Mouse (Mus musculus) forebrain, embryonic 10.5 days (tissue): ENCODE measurements around the gene Scd1. TPM values are rescaled to one million over a fixed set of nuclear protein-coding genes. Genes with fewer than 3 reads are reported as not detected.

Source experiments
- DNase-seq: peaks from one replicate; pipeline ENCODE4 v3.0.0-alpha.2; 2017; ENCODE audit warnings: low spot score; ENCODE audit errors: extremely low spot score
- H3K27ac ChIP-seq: fragments of 300-500 bp; sonication (generic); 2 replicates; pipeline ENCODE4 v1.5.1; 2016; ENCODE audit warnings: mild to moderate bottlenecking
- H3K27me3 ChIP-seq: fragments of 300-500 bp; sonication (generic); 2 replicates; pipeline ENCODE4 v1.6.1; 2016; ENCODE audit warnings: mild to moderate bottlenecking; ENCODE audit not compliant: poor library complexity, severe bottlenecking
- H3K36me3 ChIP-seq: fragments of 300-500 bp; sonication (generic); replicated peaks from 2 replicates; pipeline ENCODE4 v1.6.1; 2016; ENCODE audit warnings: mild to moderate bottlenecking, moderate library complexity
- H3K4me1 ChIP-seq: fragments of 300-500 bp; sonication (generic); 2 replicates; pipeline ENCODE4 v1.6.1; 2016
- H3K4me3 ChIP-seq: fragments of 300-500 bp; sonication (generic); 2 replicates; pipeline ENCODE4 v1.5.1; 2016; ENCODE audit warnings: mild to moderate bottlenecking, moderate library complexity
- H3K9me3 ChIP-seq: fragments of 300-500 bp; sonication (generic); 2 replicates; pipeline ENCODE4 v1.6.1; 2016; ENCODE audit warnings: mild to moderate bottlenecking, moderate library complexity
- WGBS: fragments of 180-500 bp; shearing (Covaris S2); methylation state at CpG from one replicate; pipeline ENCODE4 v1.1.7; 2016; 5-methylcytosine and 5-hydroxymethylcytosine counted together
- polyA plus RNA-seq: library from polyadenylated mRNA; unstranded; fragments of >200 nt; fragmentation: Nextera tagmentation; extraction: Ambion mirVana; gene quantifications from 2 replicates; pipeline ENCODE4 v1.2.1, GENCODE M21; 2016

The Scd1 gene
- polyA plus RNA-seq, 1 experiment from 2014 or later: 23.4 TPM

GRCm38 (mm10) chr19:44392339-44393009 lies 15.2 kb downstream of the Scd1 start:
- H3K27me3 ChIP-seq: no peaks in the 10 kb centered on the region
- no peaks in the 10 kb centered on the region for H3K9me3 ChIP-seq
- DNase-seq: no peak
- H3K4me1 ChIP-seq: peaks cover 27% of the 10 kb centered on the region
- peaks cover 37% of the 10 kb centered on the region for H3K36me3 ChIP-seq
- no peak overlapping the region for H3K4me3 ChIP-seq
- no peak overlapping the region for H3K27ac ChIP-seq
- 86% methylated on average over 5 of the region's 5 CpGs for whole genome bisulfite sequencing

- Histone ChIP-seq H3K4me3 (no peak overlapping the region), H3K36me3 (peaks cover 31% of the 10 kb centered on the region), H3K27me3 (no peaks in the 10 kb centered on the region), H3K9me3 (no peaks in the 10 kb centered on the region), H3K27ac (no peak overlapping the region), H3K4me1 (peaks cover 30% of the 10 kb centered on the region)
- DNase-seq: no peak
- 93% methylated on average over 4 of the region's 4 CpGs for WGBS
These were observed 15.8 kb downstream of the Scd1 start for GRCm38 (mm10) chr19:44391856-44392255.

- peaks cover 8% of the 10 kb centered on the region for H3K36me3 ChIP-seq
- no peak for DNase-seq
- no peaks in the 10 kb centered on the region for H3K9me3 ChIP-seq
- 5% methylated on average over 1 of the region's 1 CpGs for WGBS
- no peak overlapping the region for H3K4me3 ChIP-seq
- H3K4me1 ChIP-seq: peaks cover 30% of the 10 kb centered on the region
- H3K27ac ChIP-seq: peak overlapping the region; percentile 94; the same call in 1 of the 2 replicates
- H3K27me3 ChIP-seq: no peaks in the 10 kb centered on the region
These were observed 18.2 kb downstream of the Scd1 start for GRCm38 (mm10) chr19:44389507-44389906.

GRCm38 (mm10) chr19:44388475-44389428 lies 18.9 kb downstream of the Scd1 start:
- peak overlapping the region; percentile 94 for H3K27ac ChIP-seq
- H3K4me1 ChIP-seq: peaks cover 30% of the 10 kb centered on the region
- peaks cover 1% of the 10 kb centered on the region for H3K36me3 ChIP-seq
- H3K4me3 ChIP-seq: peak overlapping the region; percentile 67
- WGBS: 6% methylated on average over 41 of the region's 41 CpGs
- peak; percentile 93 for DNase-seq
- H3K27me3 ChIP-seq: no peaks in the 10 kb centered on the region
- H3K9me3 ChIP-seq: no peaks in the 10 kb centered on the region

GRCm38 (mm10) chr19:44387746-44388474 lies 19.8 kb downstream of the Scd1 start:
- 32% methylated on average over 19 of the region's 19 CpGs for WGBS
- DNase-seq: no peak
- H3K4me3 ChIP-seq: peak overlapping the region; percentile 67
- H3K36me3 ChIP-seq: no peaks in the 10 kb centered on the region
- peaks cover 30% of the 10 kb centered on the region for H3K4me1 ChIP-seq
- H3K27me3 ChIP-seq: no peaks in the 10 kb centered on the region
- no peaks in the 10 kb centered on the region for H3K9me3 ChIP-seq
- H3K27ac ChIP-seq: peak overlapping the region; percentile 94

- peaks cover 30% of the 10 kb centered on the region for H3K4me1 ChIP-seq
- DNase-seq: no peak
- no peak overlapping the region for H3K27ac ChIP-seq
- H3K4me3 ChIP-seq: no peak overlapping the region
- H3K27me3 ChIP-seq: no peaks in the 10 kb centered on the region
- WGBS: 93% methylated on average over 4 of the region's 4 CpGs
- no peaks in the 10 kb centered on the region for H3K9me3 ChIP-seq
- H3K36me3 ChIP-seq: no peaks in the 10 kb centered on the region
These were observed 20.5 kb downstream of the Scd1 start for GRCm38 (mm10) chr19:44387089-44387671.

GRCm38 (mm10) chr19:44385887-44386498 lies 21.7 kb downstream of the Scd1 start:
- peaks cover 30% of the 10 kb centered on the region for H3K4me1 ChIP-seq
- no peaks in the 10 kb centered on the region for H3K27me3 ChIP-seq
- H3K4me3 ChIP-seq: no peak overlapping the region
- no peaks in the 10 kb centered on the region for H3K36me3 ChIP-seq
- no peak overlapping the region for H3K27ac ChIP-seq
- DNase-seq: no peak
- no peaks in the 10 kb centered on the region for H3K9me3 ChIP-seq
- 86% methylated on average over 6 of the region's 6 CpGs for WGBS

GRCm38 (mm10) chr19:44382682-44383321 lies 24.9 kb downstream of the Scd1 start:
- 94% methylated on average over 12 of the region's 12 CpGs for WGBS
- DNase-seq: no peak
- Histone ChIP-seq H3K4me1 (peaks cover 10% of the 10 kb centered on the region), H3K4me3 (no peak overlapping the region), H3K27ac (no peak overlapping the region), H3K36me3 (no peaks in the 10 kb centered on the region), H3K9me3 (no peaks in the 10 kb centered on the region), H3K27me3 (no peaks in the 10 kb centered on the region)

GRCm38 (mm10) chr19:44380065-44380464 lies 27.6 kb downstream of the Scd1 start:
- WGBS: 90% methylated on average over 4 of the region's 4 CpGs
- Histone ChIP-seq H3K36me3 (no peaks in the 10 kb centered on the region), H3K4me1 (peaks cover 13% of the 10 kb centered on the region), H3K4me3 (no peak overlapping the region), H3K9me3 (no peaks in the 10 kb centered on the region), H3K27ac (no peak overlapping the region), H3K27me3 (no peaks in the 10 kb centered on the region)
- no peak for DNase-seq

- H3K4me1 ChIP-seq: peaks cover 13% of the 10 kb centered on the region
- H3K27ac ChIP-seq: no peak overlapping the region
- no peaks in the 10 kb centered on the region for H3K36me3 ChIP-seq
- no peaks in the 10 kb centered on the region for H3K27me3 ChIP-seq
- no peaks in the 10 kb centered on the region for H3K9me3 ChIP-seq
- no peak for DNase-seq
- H3K4me3 ChIP-seq: no peak overlapping the region
These were observed 28.6 kb downstream of the Scd1 start for GRCm38 (mm10) chr19:44379090-44379489.

GRCm38 (mm10) chr19:44377629-44378375 lies 29.9 kb downstream of the Scd1 start:
- Histone ChIP-seq H3K27me3 (no peaks in the 10 kb centered on the region), H3K9me3 (no peaks in the 10 kb centered on the region), H3K27ac (no peak overlapping the region), H3K4me1 (peaks cover 13% of the 10 kb centered on the region), H3K36me3 (no peaks in the 10 kb centered on the region), H3K4me3 (no peak overlapping the region)
- DNase-seq: no peak
- WGBS: 49% methylated on average over 5 of the region's 5 CpGs
